Mouse (Mus musculus) lung, embryonic 14.5 days (tissue): ENCODE data around the gene Rapgef2. TPM values are rescaled to one million over a fixed set of nuclear protein-coding genes. Genes with fewer than 3 reads are reported as not detected.
"Not testable (repeated sequence)": the region's sequence is repeated elsewhere in the genome, so short reads cannot be mapped to it uniquely, and the experiment has no call there.

Experiments
- ATAC-seq: fragments of 200-750 bp; cut with Nextera tagmentation; 2 replicates; pipeline ENCODE4 v1.8.0; 2017; ENCODE audit warnings: mild to moderate bottlenecking, moderate TSS enrichment, moderate library complexity; ENCODE audit not compliant: insufficient read depth
- DNase-seq: peaks from one replicate; pipeline ENCODE4 v3.0.0-alpha.2; 2015
- H3K27ac ChIP-seq: fragments of 300-500 bp; sonication (generic); 2 replicates; pipeline ENCODE4 v1.5.1; 2014; ENCODE audit warnings: low read depth, mild to moderate bottlenecking, moderate library complexity
- H3K27me3 ChIP-seq: fragments of 300-500 bp; sonication (generic); 2 replicates; pipeline ENCODE4 v1.6.1; 2014; ENCODE audit warnings: low read length, control low read depth; ENCODE audit not compliant: insufficient read depth
- H3K36me3 ChIP-seq: fragments of 300-500 bp; sonication (generic); 2 replicates; pipeline ENCODE4 v1.6.1; 2014; ENCODE audit warnings: control low read depth; ENCODE audit not compliant: insufficient read depth
- H3K4me1 ChIP-seq: fragments of 300-500 bp; sonication (generic); 2 replicates; pipeline ENCODE4 v1.6.1; 2014; ENCODE audit warnings: antibody characterized with exemption, control low read depth; ENCODE audit not compliant: insufficient read depth
- H3K4me2 ChIP-seq: fragments of 300-500 bp; sonication (generic); 2 replicates; pipeline ENCODE4 v1.6.1; 2014; ENCODE audit warnings: mild to moderate bottlenecking
- H3K4me3 ChIP-seq: fragments of 300-500 bp; sonication (generic); 2 replicates; pipeline ENCODE4 v1.5.1; 2014; ENCODE audit warnings: low read depth, low read length
- H3K9ac ChIP-seq: fragments of 300-500 bp; sonication (generic); 2 replicates; pipeline ENCODE4 v1.6.1; 2014
- H3K9me3 ChIP-seq: fragments of 300-500 bp; sonication (generic); 2 replicates; pipeline ENCODE4 v1.6.1; 2016; ENCODE audit warnings: low read depth, low read length, control low read depth
- CTCF ChIP-seq: IDR thresholded peaks from 2 replicates; pipeline ENCODE4 v1.5.1; 2016; ENCODE audit warnings: antibody characterized with exemption, low read depth
- WGBS: fragments of 180-500 bp; shearing (Covaris S2); extraction: QIAGEN DNeasy Blood & Tissue Kit; methylation state at CpG from one replicate; pipeline ENCODE4 v1.1.7; 2014; 5-methylcytosine and 5-hydroxymethylcytosine counted together
- polyA plus RNA-seq: library from polyadenylated mRNA; unstranded; fragments of >200 nt; fragmentation: Nextera tagmentation; extraction: Ambion mirVana; gene quantifications from 2 replicates; pipeline ENCODE4 v1.2.1, GENCODE M21; 2014

Gene Rapgef2
- polyA plus RNA-seq, 1 experiment from 2014 or later = 10.1 TPM

DNA sequence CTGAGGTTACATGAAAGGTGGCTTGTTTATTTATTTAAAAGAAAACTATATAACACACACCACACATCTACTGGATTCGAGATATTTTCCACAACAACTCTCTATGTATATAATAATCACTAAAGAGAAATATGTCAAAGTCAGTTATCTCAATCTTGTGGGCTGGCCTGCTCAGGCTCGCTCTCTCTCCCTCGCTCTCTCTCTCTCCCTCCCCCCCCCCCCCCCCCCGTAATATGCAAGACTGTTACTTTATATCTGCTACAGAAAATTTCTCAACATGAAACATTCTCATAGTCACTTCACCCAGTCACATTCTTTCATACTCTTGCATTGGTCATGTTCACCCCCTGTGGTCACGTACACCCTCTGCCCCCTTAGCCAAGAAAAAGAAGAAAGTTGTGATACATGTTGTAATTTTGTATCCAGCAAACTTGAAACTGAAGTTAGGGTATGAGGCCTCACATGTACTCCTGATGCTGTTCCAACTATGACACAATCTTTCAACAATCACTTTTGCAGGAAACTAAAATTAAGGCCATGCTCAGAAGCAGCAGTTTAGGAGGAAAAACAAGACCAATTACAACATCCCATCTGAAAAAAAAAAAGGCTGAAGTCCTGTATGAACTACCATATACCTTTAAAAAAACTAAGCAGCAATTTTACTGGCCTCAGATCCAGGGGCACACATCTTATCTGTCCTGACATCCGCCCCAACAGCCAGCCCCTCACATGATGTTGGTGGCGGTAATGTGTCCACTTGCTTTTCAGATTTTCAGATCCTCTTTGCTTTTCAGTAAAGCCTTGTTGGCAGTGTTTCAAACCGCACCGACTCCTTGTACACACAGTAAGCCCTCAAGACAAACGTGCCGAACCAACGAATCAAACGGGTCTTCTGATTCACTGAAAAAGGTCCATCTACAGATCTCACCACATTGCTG lies 52.6 kb downstream of the Rapgef2 start:
- Histone ChIP-seq H3K9me3 (no peaks in the 10 kb centered on the region), H3K4me3 (no peak overlapping the region), H3K9ac (no peak overlapping the region), H3K4me1 (peaks cover 10% of the 10 kb centered on the region; the same call in 1 of the 2 replicates), H3K4me2 (peak overlapping the region; percentile 25; the same call in 1 of the 2 replicates), H3K27me3 (no peaks in the 10 kb centered on the region), H3K36me3 (no peaks in the 10 kb centered on the region), H3K27ac (peak overlapping the region; percentile 30; the same call in 1 of the 2 replicates)
- WGBS = 43% methylated on average over 13 of the region's 13 CpGs
- no peak for TF ChIP-seq CTCF
- ATAC-seq = no peak
- peak; percentile 73 for DNase-seq

GRCm38 (mm10) chr3:79230718-79231117 lies 55.6 kb downstream of the Rapgef2 start:
- H3K4me2 ChIP-seq = no peak overlapping the region
- no peaks in the 10 kb centered on the region for H3K36me3 ChIP-seq
- 95% methylated on average over 4 of the region's 4 CpGs for WGBS
- H3K27me3 ChIP-seq = no peaks in the 10 kb centered on the region
- no peak for TF ChIP-seq CTCF
- no peak for DNase-seq
- ATAC-seq = no peak
- no peak overlapping the region for H3K4me3 ChIP-seq
- H3K9ac ChIP-seq = no peak overlapping the region
- no peak overlapping the region for H3K27ac ChIP-seq
- H3K4me1 ChIP-seq = peaks cover 5% of the 10 kb centered on the region; the same call in 1 of the 2 replicates
- H3K9me3 ChIP-seq = no peaks in the 10 kb centered on the region

DNA sequence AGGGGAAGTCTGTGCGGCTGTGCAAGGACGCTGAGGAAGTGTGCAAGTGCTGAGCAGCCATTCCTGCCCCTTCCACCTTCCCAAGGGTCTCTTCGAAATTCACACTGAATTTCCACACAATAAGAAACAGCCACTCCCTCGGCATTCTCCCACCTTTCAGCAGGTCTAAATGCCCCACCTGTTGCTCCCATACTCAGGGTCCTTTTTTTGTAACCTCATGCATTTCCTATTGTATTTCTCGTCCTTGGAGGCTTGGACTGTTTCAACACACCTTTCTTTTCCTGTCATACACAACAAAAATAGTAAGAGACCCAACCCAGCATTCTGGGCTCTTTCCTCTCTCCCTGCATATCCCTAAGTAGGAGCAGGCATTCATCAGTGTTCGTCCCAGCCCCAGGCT lies 56.8 kb downstream of the Rapgef2 start:
- Histone ChIP-seq H3K9me3 (no peaks in the 10 kb centered on the region), H3K9ac (no peak overlapping the region), H3K4me1 (peaks cover 5% of the 10 kb centered on the region; the same call in 1 of the 2 replicates), H3K27me3 (no peaks in the 10 kb centered on the region), H3K27ac (no peak overlapping the region), H3K4me3 (no peak overlapping the region), H3K4me2 (no peak overlapping the region), H3K36me3 (no peaks in the 10 kb centered on the region)
- 65% methylated on average over 6 of the region's 6 CpGs for WGBS
- DNase-seq (no peak), ATAC-seq (no peak)
- TF ChIP-seq CTCF = no peak

DNA sequence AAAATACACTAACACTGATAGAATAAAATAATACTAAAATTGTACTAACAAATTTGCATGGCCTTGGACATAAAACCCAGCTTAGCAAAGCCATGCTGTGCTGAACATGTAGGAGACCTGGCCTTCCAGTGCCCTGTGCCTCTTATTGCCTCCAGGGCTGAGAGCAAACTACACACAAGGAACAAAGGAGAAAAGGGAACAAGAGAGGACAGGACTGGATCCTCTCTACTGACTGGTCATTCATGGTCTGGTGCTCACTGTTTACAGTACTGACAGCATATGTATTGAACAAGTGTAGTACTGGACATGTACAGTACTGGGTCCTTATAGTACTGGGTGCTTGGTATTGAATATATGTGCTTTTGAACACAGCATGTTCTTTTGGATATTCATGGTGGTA lies 58.0 kb downstream of the Rapgef2 start:
- no peak for ATAC-seq
- TF ChIP-seq CTCF = no peak
- H3K9ac ChIP-seq = no peak overlapping the region

GRCm38 (mm10) chr3:79227356-79228088 lies 58.8 kb downstream of the Rapgef2 start:
- H3K9me3 ChIP-seq = no peaks in the 10 kb centered on the region
- no peak overlapping the region for H3K4me2 ChIP-seq
- DNase-seq (no peak), ATAC-seq (no peak)
- H3K27me3 ChIP-seq = no peaks in the 10 kb centered on the region
- H3K36me3 ChIP-seq = no peaks in the 10 kb centered on the region
- peaks cover 4% of the 10 kb centered on the region; the same call in 1 of the 2 replicates for H3K4me1 ChIP-seq
- WGBS = 81% methylated on average over 17 of the region's 17 CpGs
- TF ChIP-seq CTCF = no peak
- no peak overlapping the region for H3K27ac ChIP-seq
- H3K4me3 ChIP-seq = no peak overlapping the region
- H3K9ac ChIP-seq = no peak overlapping the region

More for the DNA sequence above, 58.0 kb downstream of the Rapgef2 start:
- Histone ChIP-seq H3K4me3 (no peak overlapping the region), H3K4me2 (no peak overlapping the region), H3K27me3 (no peaks in the 10 kb centered on the region), H3K27ac (no peak overlapping the region), H3K9me3 (no peaks in the 10 kb centered on the region), H3K4me1 (peaks cover 2% of the 10 kb centered on the region; the same call in 1 of the 2 replicates), H3K36me3 (no peaks in the 10 kb centered on the region)
- no peak for DNase-seq

DNA sequence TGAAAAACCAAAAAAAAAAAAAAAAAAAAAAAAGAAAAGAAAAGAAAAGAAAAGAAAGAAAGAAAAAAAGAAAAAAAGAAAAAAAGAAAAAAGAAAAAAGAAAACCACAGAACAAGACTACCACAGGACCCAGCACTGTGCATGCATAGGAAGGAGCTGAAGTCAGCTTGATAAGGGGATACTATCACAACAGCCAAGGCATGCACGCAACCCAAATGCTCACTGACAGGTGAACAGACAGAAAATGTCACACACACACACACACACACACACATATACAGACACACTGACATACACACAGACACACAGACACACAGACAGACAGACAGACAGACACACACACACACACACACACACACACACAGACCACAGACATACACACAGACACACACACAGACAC lies 59.5 kb downstream of the Rapgef2 start:
- not testable (repeated sequence) for H3K36me3 ChIP-seq, H3K27ac ChIP-seq, H3K4me2 ChIP-seq, H3K4me3 ChIP-seq, H3K9ac ChIP-seq, DNase-seq, H3K4me1 ChIP-seq, ATAC-seq, H3K27me3 ChIP-seq, H3K9me3 ChIP-seq
- 93% methylated on average over 1 of the region's 1 CpGs for WGBS

GRCm38 (mm10) chr3:79225888-79226287 lies 60.4 kb downstream of the Rapgef2 start:
- Histone ChIP-seq H3K4me2 (no peak overlapping the region), H3K4me1 (peaks cover 4% of the 10 kb centered on the region; the same call in 1 of the 2 replicates), H3K27me3 (no peaks in the 10 kb centered on the region), H3K36me3 (no peaks in the 10 kb centered on the region), H3K9ac (no peak overlapping the region), H3K4me3 (no peak overlapping the region), H3K27ac (no peak overlapping the region), H3K9me3 (no peaks in the 10 kb centered on the region)
- DNase-seq = no peak
- no peak for ATAC-seq
- 77% methylated on average over 6 of the region's 6 CpGs for WGBS
- no peak for TF ChIP-seq CTCF
